Mouse (Mus musculus): ENCODE data around the gene Poldip3. TPM values are rescaled to one million over a fixed set of nuclear protein-coding genes. Genes with fewer than 3 reads are reported as not detected.
"Not testable (repeated sequence)": the region's sequence is repeated elsewhere in the genome, so short reads cannot be mapped to it uniquely, and the experiment has no call there.

Poldip3 gene
- polyA plus RNA-seq, 1 experiment from 2014 or later: 148 TPM

- H3K27ac ChIP-seq: peak overlapping the region; percentile 98
- no peaks in the 10 kb centered on the region for H3K27me3 ChIP-seq
- WGBS: 1% methylated on average over 21 of the region's 21 CpGs
- no peak for ATAC-seq (replicated peaks; ENCODE audit: low FRiP score)
- no peaks in the 10 kb centered on the region for H3K9me3 ChIP-seq (replicated peaks)
- peak overlapping the region; percentile 88 for H3K9ac ChIP-seq
- H3K4me1 ChIP-seq: peaks cover 24% of the 10 kb centered on the region
- H3K36me3 ChIP-seq: peaks cover 34% of the 10 kb centered on the region
- peak overlapping the region; percentile 64 for H3K4me3 ChIP-seq (replicated peaks)
- peak overlapping the region; percentile 88 for H3K4me2 ChIP-seq
These were observed 789 bp downstream of the Poldip3 start for GRCm38 (mm10) chr15:83148395-83148794.

DNA sequence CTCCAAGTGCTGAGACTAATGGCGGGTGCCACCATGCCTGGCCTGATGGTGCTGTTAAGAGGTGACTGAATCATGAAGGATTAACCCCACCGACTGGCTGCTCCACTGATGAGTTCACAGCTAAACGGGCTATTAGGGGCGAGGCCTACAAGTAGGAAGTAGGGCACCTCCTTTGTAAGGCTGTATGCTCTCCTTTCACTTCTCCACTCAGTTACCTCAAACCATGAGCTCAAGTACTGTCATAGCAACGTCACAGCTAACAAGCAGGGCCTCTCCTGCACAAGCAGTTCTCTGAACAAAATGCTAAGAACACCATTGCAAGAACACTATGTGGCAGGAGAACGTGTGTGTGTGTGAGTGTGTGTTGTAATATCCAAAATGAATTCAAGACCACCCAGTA, 3.6 kb downstream of the Poldip3 start:
- Histone ChIP-seq H3K27ac (no peak overlapping the region), H3K36me3 (peaks cover 42% of the 10 kb centered on the region), H3K4me1 (peaks cover 36% of the 10 kb centered on the region), H3K9ac (no peak overlapping the region), H3K4me3 (replicated peaks) (no peak overlapping the region), H3K4me2 (no peak overlapping the region), H3K27me3 (no peaks in the 10 kb centered on the region), H3K9me3 (replicated peaks) (no peaks in the 10 kb centered on the region)
- WGBS: 92% methylated on average over 6 of the region's 6 CpGs
- no peak for ATAC-seq (replicated peaks; ENCODE audit: low FRiP score)

DNA sequence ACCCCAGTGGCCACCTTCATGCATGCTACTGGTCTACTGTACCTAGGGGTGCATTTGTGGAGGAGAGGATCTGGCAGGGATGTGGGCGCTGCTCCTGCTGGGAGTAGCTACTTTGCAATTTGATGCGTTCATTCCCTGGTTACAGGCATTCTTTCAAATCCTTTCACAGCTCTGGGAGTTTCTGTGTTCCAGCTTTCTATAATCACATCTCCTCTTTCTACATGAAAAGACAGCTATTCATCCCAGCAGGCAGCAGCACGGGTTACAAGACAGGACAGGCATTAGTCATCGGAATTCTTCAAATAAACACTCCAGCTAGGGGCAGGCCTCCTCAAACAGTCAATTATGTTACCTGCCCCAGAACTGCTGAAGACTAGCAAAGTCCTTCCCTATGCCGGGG, 6.3 kb downstream of the Poldip3 start:
- no peaks in the 10 kb centered on the region for H3K27me3 ChIP-seq
- no peak overlapping the region for H3K4me3 ChIP-seq (replicated peaks)
- no peak overlapping the region for H3K9ac ChIP-seq
- H3K27ac ChIP-seq: no peak overlapping the region
- no peak overlapping the region for H3K4me2 ChIP-seq
- peaks cover 26% of the 10 kb centered on the region for H3K4me1 ChIP-seq
- no peaks in the 10 kb centered on the region for H3K9me3 ChIP-seq (replicated peaks)
- ATAC-seq (replicated peaks; ENCODE audit: low FRiP score): no peak
- peaks cover 57% of the 10 kb centered on the region for H3K36me3 ChIP-seq
- 60% methylated on average over 5 of the region's 5 CpGs for WGBS

GRCm38 (mm10) chr15:83135654-83136053, 13.5 kb downstream of the Poldip3 start:
- no peak overlapping the region for H3K9ac ChIP-seq
- no peak overlapping the region for H3K4me3 ChIP-seq (replicated peaks)
- H3K36me3 ChIP-seq: peaks cover 88% of the 10 kb centered on the region
- H3K27ac ChIP-seq: no peak overlapping the region
- WGBS: 88% methylated on average over 2 of the region's 2 CpGs
- no peaks in the 10 kb centered on the region for H3K9me3 ChIP-seq (replicated peaks)
- no peaks in the 10 kb centered on the region for H3K27me3 ChIP-seq
- no peak for ATAC-seq (replicated peaks; ENCODE audit: low FRiP score)
- H3K4me1 ChIP-seq: 0 out of 2 replicates have a peak, but pooled peaks cover 2% of the 10 kb centered on the region
- no peak overlapping the region for H3K4me2 ChIP-seq

DNA sequence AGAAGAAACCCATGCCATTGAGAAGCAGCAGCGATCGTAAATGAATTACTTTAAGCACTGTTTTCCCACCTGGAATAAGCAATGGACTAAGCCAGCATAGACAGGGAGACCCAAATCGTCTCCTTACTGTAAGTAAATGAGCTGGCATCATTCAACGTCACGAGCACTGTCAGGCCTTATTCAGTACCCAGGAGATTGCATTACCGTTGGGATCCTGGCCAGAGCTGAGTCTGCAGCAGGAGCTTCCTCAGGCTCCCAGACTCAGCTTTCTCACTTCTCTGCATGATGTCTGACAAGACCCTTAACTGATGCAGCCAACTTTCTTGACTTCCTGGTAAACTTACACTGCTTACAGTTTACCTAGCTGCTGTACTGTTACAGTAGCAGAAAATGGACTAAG, 14.5 kb downstream of the Poldip3 start:
- Histone ChIP-seq H3K9me3 (replicated peaks) (no peaks in the 10 kb centered on the region), H3K27ac (no peak overlapping the region), H3K4me2 (no peak overlapping the region), H3K4me1 (no peaks in the 10 kb centered on the region), H3K9ac (no peak overlapping the region), H3K27me3 (no peaks in the 10 kb centered on the region), H3K36me3 (peaks cover 95% of the 10 kb centered on the region), H3K4me3 (replicated peaks) (no peak overlapping the region)
- WGBS: 90% methylated on average over 6 of the region's 6 CpGs
- ATAC-seq (replicated peaks; ENCODE audit: low FRiP score): no peak

DNA sequence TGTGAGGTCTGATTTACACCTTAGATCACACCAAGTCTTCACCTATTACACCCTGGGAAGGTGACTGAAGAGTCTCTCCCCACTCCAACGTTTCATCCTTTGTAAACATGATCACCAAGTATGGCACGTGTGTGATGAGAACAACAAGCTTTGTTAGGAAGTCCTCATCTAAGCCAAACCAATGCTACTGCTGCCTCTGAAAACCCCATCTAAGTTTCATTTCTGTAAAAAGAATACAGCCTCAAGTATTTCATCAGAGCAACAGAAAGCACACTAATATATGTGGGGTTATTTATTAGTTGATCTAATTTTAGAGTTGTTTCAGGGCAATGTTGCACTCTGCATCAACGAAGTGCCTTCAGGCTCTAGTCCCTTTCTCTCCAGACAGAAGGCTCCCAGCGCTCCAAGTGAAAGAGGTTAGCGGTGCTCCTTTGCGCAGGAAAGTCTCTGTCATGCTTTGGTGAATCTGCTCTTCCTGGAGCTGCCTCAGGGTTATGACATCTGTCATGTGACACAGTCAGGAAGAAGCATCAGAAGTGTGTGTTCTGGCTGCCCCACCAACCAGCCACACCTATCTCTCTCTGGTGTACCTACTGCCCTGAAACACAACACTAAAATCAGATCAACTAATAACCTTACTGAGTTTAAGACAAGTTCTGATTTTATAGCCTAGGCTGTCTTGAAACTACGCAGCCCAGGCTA, 19.5 kb downstream of the Poldip3 start:
- no peak overlapping the region for H3K4me2 ChIP-seq
- H3K36me3 ChIP-seq: peaks cover 99% of the 10 kb centered on the region
- no peaks in the 10 kb centered on the region for H3K4me1 ChIP-seq
- no peak overlapping the region for H3K9ac ChIP-seq
- no peak overlapping the region for H3K27ac ChIP-seq
- no peak for ATAC-seq (replicated peaks; ENCODE audit: low FRiP score)
- WGBS: 92% methylated on average over 7 of the region's 7 CpGs
- no peak overlapping the region for H3K4me3 ChIP-seq (replicated peaks)
- H3K9me3 ChIP-seq (replicated peaks): no peaks in the 10 kb centered on the region
- H3K27me3 ChIP-seq: no peaks in the 10 kb centered on the region

DNA sequence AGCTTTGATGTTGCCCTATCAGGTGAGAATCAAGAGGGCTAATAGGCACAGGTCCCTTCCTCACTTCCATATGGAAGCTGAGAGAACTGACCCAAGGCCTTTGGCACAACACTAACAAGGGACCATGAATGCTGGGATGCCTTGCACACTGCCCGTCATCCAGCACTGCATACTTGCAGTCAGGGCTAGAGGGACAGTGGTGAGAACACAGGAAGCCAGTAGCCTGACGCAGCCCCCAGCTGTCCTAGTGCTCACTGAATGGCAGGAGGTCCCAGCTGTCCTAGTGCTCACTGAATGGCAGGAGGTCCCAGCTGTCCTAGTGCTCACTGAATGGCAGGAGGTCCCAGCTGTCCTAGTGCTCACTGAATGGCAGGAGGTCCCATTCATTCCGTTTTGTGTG, 22.1 kb downstream of the Poldip3 start:
- ATAC-seq (replicated peaks; ENCODE audit: low FRiP score); H3K27me3 ChIP-seq; H3K4me1 ChIP-seq; H3K4me3 ChIP-seq (replicated peaks); H3K9me3 ChIP-seq (replicated peaks); H3K27ac ChIP-seq; H3K9ac ChIP-seq; H3K4me2 ChIP-seq: not testable (repeated sequence)
- peaks cover 77% of the 10 kb centered on the region for H3K36me3 ChIP-seq
- WGBS: 93% methylated on average over 3 of the region's 3 CpGs

DNA sequence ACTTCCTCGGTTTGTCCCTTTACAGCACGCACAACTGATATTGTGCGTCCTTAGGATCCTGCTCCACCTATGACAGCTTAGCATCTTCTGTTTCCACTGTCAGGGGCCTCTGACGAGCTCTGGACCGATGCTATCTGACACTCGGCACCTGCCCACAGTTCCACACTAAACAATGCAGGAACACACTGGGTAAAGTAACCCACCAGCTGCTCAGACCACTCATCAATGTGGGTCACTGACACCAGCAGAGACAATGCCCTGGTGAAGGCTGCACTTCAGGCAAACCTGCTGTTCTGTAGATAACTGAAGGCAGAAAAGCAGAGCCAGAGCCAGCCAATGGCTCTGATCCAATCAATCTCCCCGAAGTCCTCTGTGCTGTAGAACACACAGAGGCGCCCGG, 22.6 kb downstream of the Poldip3 start:
- WGBS: 94% methylated on average over 9 of the region's 9 CpGs
- H3K36me3 ChIP-seq: peaks cover 72% of the 10 kb centered on the region
- H3K4me1 ChIP-seq: peaks cover 3% of the 10 kb centered on the region
- H3K27ac ChIP-seq: no peak overlapping the region
- H3K9ac ChIP-seq: no peak overlapping the region
- no peaks in the 10 kb centered on the region for H3K27me3 ChIP-seq
- H3K4me2 ChIP-seq: no peak overlapping the region
- no peak for ATAC-seq (replicated peaks; ENCODE audit: low FRiP score)
- H3K4me3 ChIP-seq (replicated peaks): no peak overlapping the region
- H3K9me3 ChIP-seq (replicated peaks): no peaks in the 10 kb centered on the region

DNA sequence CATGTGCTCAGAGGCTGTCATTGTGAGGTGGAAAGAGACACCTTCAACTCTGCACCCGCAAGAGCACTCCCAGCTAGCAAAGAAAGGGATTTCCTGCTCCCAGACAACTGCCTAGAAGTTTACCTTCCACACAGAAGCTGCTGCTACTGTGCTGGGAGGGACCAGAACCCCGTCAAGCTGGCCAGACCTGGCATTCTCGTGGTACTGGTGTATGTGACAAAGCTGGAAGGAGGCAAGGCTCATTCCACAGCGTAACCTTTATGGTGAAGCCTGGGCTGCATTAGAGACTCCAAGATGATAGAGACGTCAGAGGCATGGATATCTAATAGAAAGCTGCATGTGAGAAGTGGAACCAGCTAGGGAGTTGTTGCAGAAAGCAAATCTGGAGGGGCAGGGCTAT, 24.6 kb downstream of the Poldip3 start:
- H3K4me3 ChIP-seq (replicated peaks): no peak overlapping the region
- no peaks in the 10 kb centered on the region for H3K9me3 ChIP-seq (replicated peaks)
- peaks cover 67% of the 10 kb centered on the region for H3K36me3 ChIP-seq
- no peak overlapping the region for H3K9ac ChIP-seq
- 65% methylated on average over 5 of the region's 5 CpGs for WGBS
- H3K27ac ChIP-seq: no peak overlapping the region
- no peak for ATAC-seq (replicated peaks; ENCODE audit: low FRiP score)
- H3K4me1 ChIP-seq: peaks cover 10% of the 10 kb centered on the region
- no peak overlapping the region for H3K4me2 ChIP-seq
- no peaks in the 10 kb centered on the region for H3K27me3 ChIP-seq

- H3K4me3 ChIP-seq (replicated peaks): peak within 1 kb of the TSS; percentile 96
- H3K36me3 ChIP-seq: peaks cover 67% of the 10 kb centered on the region
- peak within 1 kb of the TSS; percentile 81 for H3K27ac ChIP-seq
- H3K4me2 ChIP-seq: peak within 1 kb of the TSS; percentile 84
- ATAC-seq (replicated peaks; ENCODE audit: low FRiP score): peak; percentile 95
- H3K9me3 ChIP-seq (replicated peaks): no peaks in the 10 kb centered on the region
- peaks cover 10% of the 10 kb centered on the region for H3K4me1 ChIP-seq
- peak within 1 kb of the TSS; percentile 79 for H3K9ac ChIP-seq
- H3K27me3 ChIP-seq: no peaks in the 10 kb centered on the region
- WGBS: 10% methylated on average over 32 of the region's 32 CpGs
These were observed 26.5 kb downstream of the Poldip3 start, which contains the start of gene Rrp7a for GRCm38 (mm10) chr15:83122566-83123145. Rrp7a (minus strand) TSS chr15:83122801.

DNA sequence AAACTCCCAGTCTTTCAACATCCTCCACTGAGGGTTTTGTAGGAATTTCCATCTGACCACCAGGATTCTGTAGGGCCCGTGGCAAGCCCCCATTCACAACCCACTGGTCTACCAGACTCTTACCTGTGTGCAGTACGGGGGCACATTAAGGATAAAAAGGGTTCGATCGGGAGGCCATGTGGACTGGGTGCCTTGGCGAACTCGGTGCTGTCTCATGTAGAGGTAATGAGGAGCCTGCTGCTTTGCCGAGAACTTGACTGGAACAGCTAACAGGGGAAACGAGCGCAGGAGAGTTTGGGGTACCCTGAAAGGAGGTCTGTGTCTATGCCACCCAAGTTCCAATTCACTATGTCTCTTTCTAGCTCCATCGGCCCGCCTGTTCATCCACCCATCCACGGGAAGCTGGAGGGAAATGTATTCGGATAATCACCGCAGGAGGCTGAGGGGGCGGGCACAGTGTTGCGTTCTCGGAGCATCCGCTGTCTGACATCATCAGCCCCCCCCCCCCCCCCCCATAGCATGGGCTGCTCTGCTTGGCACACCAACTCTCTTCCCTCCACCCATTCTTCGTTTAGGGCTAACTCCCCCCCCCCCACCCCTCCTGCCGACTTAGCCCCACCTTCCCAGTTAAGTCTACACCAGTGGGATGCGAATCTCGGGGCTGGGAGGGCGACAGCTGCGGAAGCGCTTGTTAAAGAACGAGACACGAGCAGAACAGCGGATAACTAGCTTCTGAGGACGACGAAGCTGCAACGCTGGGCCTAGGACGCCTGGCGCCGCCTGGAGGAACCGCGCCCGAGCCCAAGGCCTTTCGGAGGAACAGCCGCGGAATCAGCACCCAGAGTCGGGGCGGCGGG, 27.2 kb downstream of the Poldip3 start:
- peak overlapping the region; percentile 96 for H3K4me3 ChIP-seq (replicated peaks)
- peak overlapping the region; percentile 79 for H3K9ac ChIP-seq
- peaks cover 10% of the 10 kb centered on the region for H3K4me1 ChIP-seq
- no peaks in the 10 kb centered on the region for H3K27me3 ChIP-seq
- no peaks in the 10 kb centered on the region for H3K9me3 ChIP-seq (replicated peaks)
- H3K27ac ChIP-seq: peak overlapping the region; percentile 81
- peak; percentile 44 for ATAC-seq (replicated peaks; ENCODE audit: low FRiP score)
- peaks cover 67% of the 10 kb centered on the region for H3K36me3 ChIP-seq
- H3K4me2 ChIP-seq: peak overlapping the region; percentile 84
- 3% methylated on average over 43 of the region's 43 CpGs for WGBS

- no peak overlapping the region for H3K27ac ChIP-seq
- H3K9ac ChIP-seq: no peak overlapping the region
- ATAC-seq (replicated peaks; ENCODE audit: low FRiP score): no peak
- H3K4me1 ChIP-seq: peaks cover 10% of the 10 kb centered on the region
- H3K4me3 ChIP-seq (replicated peaks): no peak overlapping the region
- H3K36me3 ChIP-seq: peaks cover 68% of the 10 kb centered on the region
- H3K9me3 ChIP-seq (replicated peaks): no peaks in the 10 kb centered on the region
- no peaks in the 10 kb centered on the region for H3K27me3 ChIP-seq
- H3K4me2 ChIP-seq: no peak overlapping the region
- 71% methylated on average over 7 of the region's 7 CpGs for WGBS
These were observed 30.8 kb downstream of the Poldip3 start for GRCm38 (mm10) chr15:83118360-83118759.

Data from kidney, embryonic 15.5 days (tissue).